Mouse (Mus musculus) inflammation-experienced regulatory T-cells, adult 6 months (primary cell): ENCODE data around the gene Dnajc14. TPM values are rescaled to one million over a fixed set of nuclear protein-coding genes. Genes with fewer than 3 reads are reported as not detected.

Experiments used
- ATAC-seq: one replicate; pipeline ENCODE4 v1.8.0; 2017
- polyA plus RNA-seq, 3 experiments: library from polyadenylated mRNA; unstranded; fragments of 100-300 nt; shearing (Covaris generic); gene quantifications; one replicate each; pipeline ENCODE4 v1.2.1; 2017

Gene Dnajc14
- polyA plus RNA-seq = 10 to 100 TPM; 74.6 to 77.3 (median 75.8) TPM

GRCm38 (mm10) chr10:128803771-128804270, at the start of gene Dnajc14:
TSS of gene Dnajc14 (plus strand) at chr10:128804062.
- ATAC-seq = no peak

DNA sequence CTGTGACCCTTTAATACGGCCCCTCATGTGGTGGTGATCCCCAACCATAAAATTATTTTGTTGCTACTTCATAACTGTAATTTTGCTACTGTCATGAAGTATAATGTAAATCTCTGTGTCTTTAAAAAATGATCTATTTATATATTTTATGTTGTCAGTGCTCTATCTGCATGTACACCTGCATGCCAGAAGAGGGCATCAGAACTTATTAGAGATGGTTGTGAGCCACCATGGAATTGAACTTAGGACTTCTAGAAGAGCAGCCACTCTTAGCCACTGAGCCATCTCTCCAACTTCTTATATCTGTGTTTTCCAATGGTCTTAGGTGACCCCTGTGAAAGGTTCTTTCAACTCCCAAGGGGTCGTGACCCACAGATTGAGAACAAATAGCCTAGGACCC, 31.0 kb upstream of the Dnajc14 start:
- no peak for ATAC-seq

GRCm38 (mm10) chr10:128773685-128774084, 30.2 kb upstream of the Dnajc14 start:
- ATAC-seq = no peak

DNA sequence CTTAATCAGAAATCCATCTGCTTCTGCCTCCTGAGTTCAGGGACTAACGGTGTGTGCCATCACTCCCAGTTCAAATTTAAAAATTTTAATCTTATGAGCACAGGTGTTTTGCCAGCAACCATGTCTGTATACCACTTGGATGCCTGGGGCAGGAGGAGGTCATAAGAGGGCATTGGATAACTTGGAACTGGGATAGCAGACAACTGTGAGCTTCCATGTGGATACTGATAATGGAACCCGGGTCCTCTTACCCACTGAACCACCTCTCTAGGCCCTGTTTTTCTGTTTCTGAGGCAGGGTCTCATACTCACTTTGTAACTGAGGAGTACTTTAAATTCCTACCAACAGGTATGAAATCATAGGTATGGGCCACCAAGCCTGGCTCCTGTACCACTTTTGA, 25.4 kb upstream of the Dnajc14 start:
- ATAC-seq = no peak

- ATAC-seq = no peak
These were observed 24.7 kb upstream of the Dnajc14 start for GRCm38 (mm10) chr10:128779011-128779795.

- ATAC-seq = no peak
These were observed 23.7 kb upstream of the Dnajc14 start for GRCm38 (mm10) chr10:128780200-128780599.

GRCm38 (mm10) chr10:128790398-128791124, 13.3 kb upstream of the Dnajc14 start, which contains the start of gene Mmp19:
TSS of gene Mmp19 (plus strand) at chr10:128790910.
- ATAC-seq = no peak

GRCm38 (mm10) chr10:128792041-128792440, 11.8 kb upstream of the Dnajc14 start:
- ATAC-seq = no peak

DNA sequence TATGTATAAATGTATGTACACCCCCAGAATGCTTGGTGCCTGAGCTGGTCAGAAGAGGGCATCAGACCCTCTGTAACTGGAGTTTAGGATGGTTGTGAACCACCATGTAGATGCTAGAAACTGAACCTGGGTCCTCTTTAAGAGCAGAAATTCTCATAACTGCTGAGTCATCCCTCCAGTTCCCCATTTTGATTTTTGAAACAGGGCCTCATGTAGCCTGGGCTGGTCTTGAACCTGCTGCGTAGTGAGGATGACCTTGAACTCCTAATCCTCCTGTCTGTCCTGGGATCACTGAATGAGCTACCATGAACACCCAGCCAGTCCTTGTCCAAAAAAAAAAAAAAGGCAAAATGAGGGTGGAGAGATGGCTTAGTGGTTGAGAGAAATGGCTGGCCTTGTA, 10.6 kb upstream of the Dnajc14 start:
- ATAC-seq = no peak

GRCm38 (mm10) chr10:128794391-128794790, 9.5 kb upstream of the Dnajc14 start:
- ATAC-seq = no peak

- no peak for ATAC-seq
These were observed 8.3 kb upstream of the Dnajc14 start for GRCm38 (mm10) chr10:128795581-128795980.

GRCm38 (mm10) chr10:128798676-128799075, 5.2 kb upstream of the Dnajc14 start:
- no peak for ATAC-seq

DNA sequence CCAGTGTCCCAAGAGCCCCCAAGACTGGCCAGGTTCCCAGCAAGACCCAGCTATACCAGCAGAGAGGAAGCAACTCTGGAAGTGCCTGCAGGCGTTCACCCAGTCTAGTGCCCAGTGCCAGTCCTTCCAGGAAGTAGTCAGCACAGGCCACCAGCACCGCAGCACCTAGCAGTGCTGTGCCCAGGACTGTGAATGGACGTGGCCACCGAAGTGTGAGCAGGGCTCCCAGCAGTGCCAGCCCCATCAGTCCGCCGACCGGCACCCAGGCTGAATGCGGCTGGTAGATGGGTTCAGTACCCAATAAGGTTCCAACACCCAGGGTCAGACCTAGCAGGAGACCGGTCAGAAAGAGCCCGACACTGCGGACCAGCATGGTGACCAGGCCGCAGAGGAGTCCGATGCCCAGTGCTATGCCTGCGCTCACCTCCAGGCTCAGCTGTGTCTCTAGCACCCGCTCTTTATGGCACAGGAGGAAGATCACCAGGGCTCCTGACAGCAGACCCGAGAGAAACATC, 1.8 kb upstream of the Dnajc14 start:
- ATAC-seq = no peak

DNA sequence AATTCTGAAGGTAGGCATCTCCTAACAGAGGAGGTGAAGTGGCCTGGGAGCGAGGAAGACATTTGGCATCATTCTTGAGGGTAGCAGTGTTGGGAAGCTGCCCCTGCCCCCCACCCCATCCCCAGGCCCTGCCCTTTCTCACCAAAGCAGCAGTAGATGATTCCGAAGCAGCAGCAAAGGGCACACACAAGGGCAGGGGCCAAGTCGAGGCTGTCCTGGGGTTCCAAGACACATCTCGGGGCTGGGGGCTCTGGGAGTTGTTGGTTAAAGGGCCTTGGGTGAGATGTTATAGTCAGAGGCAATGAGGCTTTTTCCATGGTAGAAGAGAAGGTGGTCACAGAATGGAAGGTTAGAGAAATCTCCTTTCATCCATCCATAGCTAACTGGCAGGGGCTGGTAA, 906 bp upstream of the Dnajc14 start:
- ATAC-seq = no peak

GRCm38 (mm10) chr10:128803361-128803760, 501 bp upstream of the Dnajc14 start:
- ATAC-seq = no peak

DNA sequence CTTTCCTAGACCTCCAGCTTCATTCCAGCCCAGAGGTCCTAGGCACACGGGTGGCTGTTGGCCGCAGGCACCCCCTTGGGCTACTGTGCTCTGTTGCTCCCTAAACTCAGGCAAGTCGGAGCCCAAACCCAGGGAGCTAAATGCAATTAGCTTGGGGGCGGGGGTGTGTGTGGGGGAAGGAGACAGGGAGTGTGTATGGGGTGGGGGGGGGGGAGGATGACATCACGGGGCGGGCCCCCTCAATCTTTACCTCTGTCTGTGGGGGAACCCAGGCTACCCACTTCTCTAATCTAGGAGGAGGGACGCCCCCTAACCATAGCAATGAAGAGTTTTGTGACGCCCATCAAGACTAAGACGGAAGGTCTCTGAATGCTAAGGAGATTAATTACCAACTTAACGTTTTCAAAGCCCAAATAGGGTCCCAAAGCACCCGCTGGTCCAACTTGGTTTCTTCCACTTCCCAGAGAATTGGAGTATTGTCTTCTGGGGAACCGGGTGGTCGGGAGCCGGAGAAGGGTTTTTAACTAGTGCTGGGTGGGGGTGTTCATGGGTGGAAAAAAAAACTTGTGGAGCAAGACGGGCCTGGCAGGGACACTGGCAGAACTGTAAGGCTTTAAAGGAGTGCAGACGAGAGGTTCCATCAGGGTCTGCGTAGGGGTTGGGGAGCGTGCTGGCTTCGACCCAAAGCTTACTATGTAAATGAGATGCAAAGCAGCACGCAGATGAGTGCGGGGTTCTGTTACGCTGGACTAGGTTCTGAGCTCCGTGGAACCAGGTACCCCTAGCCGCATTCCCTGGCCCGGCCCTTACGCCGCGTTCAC, 619 bp downstream of the Dnajc14 start, which contains the start of gene Tmem198b:
Gene Tmem198b (minus strand): TSS at position 100 of the 821 bp plus-strand sequence.
- ATAC-seq = peak; percentile 48

DNA sequence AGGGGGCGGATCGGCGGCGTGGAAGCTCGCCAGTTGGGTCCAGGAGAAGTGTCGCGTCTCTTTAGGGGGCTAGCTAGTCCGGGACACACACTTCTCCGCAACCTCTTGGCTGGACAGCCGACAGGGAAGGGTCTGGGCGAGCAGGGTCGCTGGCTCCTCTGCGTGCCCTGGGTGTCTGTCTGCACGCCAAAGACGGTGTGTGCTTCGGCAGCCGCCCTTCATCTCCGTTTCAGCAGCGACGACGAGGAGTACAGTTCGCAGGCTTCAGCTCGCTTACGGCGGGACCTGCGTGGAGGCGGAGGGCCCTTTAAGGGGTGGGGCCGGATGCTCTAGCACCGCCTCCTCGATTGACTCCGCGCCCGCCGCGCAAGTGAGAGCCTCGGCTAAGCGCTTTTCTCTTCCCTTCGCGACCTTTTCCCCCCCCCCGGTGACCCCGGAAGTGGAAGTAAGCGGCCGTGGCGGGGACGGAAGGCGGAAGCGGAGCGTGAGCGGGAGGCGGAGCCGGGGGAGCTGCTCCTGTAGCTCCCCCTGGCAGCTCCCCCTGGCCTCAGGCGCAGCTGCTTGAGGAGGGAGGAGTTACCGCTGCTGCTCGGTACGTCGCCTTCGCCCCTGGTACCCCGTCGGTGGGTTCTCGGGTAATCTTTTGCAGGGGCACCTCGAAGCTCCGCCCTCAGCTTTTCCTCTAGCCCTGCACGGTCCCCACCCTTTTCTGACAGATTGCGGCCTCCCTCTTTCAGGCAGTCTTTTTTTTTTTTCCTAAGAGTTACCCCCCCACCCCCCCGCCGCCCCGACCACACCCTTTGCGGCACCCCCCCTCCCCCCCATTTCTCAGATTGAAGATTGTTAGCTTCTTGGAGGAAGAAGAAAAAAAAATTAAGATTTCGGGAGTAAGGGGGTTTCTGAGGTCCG, 1.5 kb downstream of the Dnajc14 start:
- peak; percentile 93 for ATAC-seq

- no peak for ATAC-seq
These were observed 2.2 kb downstream of the Dnajc14 start for GRCm38 (mm10) chr10:128806086-128806485.

GRCm38 (mm10) chr10:128807018-128807417, 3.2 kb downstream of the Dnajc14 start:
- no peak for ATAC-seq

DNA sequence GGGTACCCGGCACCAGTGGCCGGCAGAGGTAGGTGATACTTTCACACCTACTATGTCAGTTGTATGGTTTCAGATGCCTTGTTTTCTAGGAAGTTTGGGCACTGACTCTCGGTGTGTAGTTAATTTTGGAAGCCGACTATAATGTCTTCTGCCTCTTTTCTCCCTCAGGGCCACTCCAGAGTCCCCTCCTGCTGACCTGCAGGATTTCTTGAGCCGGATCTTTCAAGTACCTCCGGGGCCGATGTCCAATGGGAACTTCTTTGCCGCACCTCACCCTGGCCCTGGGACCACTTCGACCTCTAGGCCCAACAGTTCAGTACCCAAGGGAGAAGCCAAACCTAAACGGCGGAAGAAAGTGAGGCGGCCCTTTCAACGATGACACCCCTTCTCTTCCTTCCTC, 13.2 kb downstream of the Dnajc14 start, which contains the start of gene Sarnp:
Gene Sarnp (plus strand): TSS at position 301 of the 400 bp plus-strand sequence.
- ATAC-seq = no peak

DNA sequence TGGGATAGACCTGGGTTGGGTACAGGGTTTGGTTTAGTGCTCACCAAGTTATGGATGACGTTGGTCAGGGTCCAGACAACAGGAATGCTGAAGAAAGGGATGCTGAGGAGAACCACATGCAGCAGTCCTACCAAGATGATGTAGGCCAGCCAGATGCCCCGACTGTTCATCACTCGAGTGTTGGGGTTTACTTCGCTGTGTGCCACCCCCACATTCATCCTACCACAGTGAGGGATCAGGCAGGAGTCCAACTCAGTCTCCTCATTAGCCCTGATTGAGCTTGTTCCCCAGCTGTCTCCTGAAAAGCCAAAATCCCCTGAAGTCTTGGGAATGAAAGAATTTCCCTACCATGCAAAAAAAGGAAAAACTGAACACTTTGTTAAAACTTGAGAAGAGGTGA, 16.4 kb downstream of the Dnajc14 start:
- ATAC-seq = no peak
